Mouse (Mus musculus) kidney, adult 2 months (tissue): ENCODE data around the gene Amz1.

Source experiments
- CTCF ChIP-seq: fragments of 200-500 bp; conservative IDR thresholded peaks from 2 replicates; pipeline ENCODE4 v1.5.1; 2011; ENCODE audit warnings: low read depth, mild to moderate bottlenecking, control low read depth, low read length, moderate library complexity, mixed read lengths; ENCODE audit not compliant: insufficient read depth, insufficient read length
- POLR2A ChIP-seq: fragments of 200-500 bp; IDR thresholded peaks from one replicate; pipeline ENCODE4 v1.6.1; 2011; ENCODE audit warnings: low read depth, low read length, control low read depth

- TF ChIP-seq CTCF = no peak
- no peak for TF ChIP-seq POLR2A
Measured at GRCm38 (mm10) chr5:140702618-140703175, 21.2 kb upstream of the Amz1 start.
